Mouse (Mus musculus) heart, postnatal 25 days (tissue): ENCODE measurements at regions not wholly inside any gene's neighbourhood (a gene's known extent, or its start where the extent isn't known, plus 50 kb on each side); places are given as distances from the start of the nearest gene placed in this dataset.

Experiments used
- DNase-seq: peaks from one replicate; pipeline ENCODE4 v3.0.0; 2022; ENCODE audit warnings: low spot score
- intact Hi-C: fragments of 180-260 bp; cut with DNase I; formaldehyde crosslinking; loops from one replicate; pipeline ENCODE4 v1.15.1; 2025

DNA sequence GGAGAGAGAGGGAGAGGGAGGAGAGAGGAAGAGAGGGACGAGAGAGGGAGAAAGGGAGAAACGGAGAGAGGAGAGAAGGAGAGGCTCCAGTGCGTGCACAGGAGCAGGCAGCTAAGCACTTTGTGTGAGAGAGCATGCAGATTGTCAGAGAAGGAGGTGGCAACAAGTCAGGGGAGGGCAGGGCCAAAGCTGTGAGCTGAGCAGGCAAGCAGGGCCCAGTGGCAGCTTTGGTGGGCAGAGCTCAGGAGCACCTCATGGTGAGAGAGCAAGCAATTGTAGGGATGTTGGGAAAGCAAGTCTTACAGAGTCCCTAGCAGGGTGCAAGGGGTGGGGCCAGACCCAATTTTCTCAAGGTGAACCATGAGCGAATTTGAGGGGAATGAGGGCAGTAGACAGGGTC is 234.3 kb upstream of the Hey2 start:
- intact Hi-C loops, result no loop called here
- DNase-seq, result no peak

DNA sequence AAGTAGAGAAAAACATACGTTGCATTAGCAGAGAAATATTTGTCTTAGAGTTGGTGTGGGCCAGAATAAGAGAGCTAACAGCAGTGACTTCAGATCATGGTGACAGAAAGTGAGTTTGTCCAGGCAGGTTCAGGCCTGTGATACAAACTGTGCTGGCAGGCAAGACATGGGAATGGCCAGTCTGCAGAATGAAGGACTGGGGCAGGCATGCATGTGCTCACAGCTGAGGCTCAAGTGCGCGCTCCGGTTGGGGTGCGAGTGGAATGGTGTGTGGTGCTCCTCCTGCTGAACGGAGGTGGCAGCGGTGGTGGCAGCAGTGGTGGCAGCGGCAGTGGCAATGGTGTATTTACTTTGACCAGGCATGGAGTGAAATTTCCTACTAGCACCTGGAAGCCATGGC is 233.8 kb upstream of the Hey2 start:
- intact Hi-C loops, result no loop called here
- DNase-seq, result no peak

DNA sequence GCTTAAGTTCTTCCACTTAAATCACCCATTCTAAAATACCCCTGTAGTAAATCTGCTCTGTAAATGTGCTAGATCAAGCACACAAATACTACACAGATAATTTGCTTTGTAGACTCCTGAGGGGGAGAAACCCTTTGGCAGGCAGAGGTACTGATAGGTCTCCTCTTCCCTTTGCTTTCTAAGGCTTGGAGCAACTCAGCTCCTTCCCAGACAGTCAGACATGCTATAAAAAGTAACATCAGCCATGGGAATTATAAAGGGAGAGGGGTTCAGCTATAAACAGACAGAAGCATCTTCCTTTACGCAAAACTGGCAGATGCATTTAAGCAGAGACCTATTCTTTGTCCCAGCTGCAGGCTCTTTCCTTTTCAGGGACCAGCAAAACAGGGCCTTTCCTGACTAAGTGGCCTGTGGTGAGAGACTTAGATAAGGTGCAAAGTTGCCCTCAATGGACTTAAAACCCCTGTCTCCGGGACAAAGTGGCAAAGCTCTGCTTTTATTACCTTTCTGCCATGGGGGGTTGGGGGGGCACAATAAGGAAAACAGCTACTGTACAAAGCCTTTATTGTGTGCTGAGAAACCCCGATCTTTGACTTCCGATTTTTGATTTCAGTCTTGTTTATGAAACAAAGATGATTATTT is 231.5 kb upstream of the Hey2 start:
- intact Hi-C loops, result no loop called here
- DNase-seq, result no peak

DNA sequence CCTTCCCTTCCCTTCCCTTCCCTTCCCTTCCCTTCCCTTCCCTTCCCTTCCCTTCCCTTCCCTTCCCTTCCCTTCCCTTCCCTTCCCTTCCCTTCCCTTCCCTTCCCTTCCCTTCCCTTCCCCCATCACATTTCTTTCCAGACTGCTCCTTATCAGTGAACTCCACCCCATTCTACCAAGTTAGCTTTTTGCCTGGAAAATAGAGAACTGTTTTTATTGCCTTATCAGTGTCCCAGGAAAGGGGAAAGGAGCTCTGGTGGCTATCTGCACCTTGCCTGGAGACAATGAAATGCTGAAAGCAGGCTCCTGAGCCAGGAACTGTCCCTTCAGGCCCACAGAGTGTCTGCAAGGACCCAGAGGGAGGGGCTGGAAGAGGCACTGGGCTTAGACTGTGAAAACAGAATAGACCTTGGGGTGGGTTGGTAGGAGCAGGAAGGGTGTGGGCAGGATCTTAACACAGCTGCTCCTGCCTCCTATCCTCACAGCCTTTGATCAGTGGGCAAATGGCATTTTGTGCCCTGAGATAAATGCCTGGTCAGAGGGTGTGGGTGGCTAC is 226.1 kb upstream of the Hey2 start:
- intact Hi-C loops, result no loop called here
- no peak for DNase-seq

DNA sequence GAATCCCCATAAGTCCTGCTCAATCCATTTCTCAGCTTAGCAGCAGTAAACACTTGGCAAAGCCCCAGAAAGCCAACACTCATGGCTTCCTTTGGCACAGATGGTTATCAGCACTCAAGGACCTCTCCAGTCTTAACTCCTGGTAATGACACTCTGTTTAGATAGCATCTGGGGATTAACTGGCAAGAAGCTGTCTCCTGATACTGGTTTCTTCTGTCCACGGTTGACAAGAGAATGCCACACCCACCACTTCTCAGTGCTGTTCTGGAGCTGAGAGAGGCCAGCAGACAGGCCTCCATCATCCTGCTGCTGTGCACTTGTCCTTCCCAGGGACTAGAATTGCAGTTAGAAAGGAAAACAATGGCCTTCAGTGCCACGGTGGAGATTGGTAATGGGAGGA is 220.1 kb upstream of the Hey2 start:
- intact Hi-C loops, result no loop called here
- DNase-seq, result no peak

DNA sequence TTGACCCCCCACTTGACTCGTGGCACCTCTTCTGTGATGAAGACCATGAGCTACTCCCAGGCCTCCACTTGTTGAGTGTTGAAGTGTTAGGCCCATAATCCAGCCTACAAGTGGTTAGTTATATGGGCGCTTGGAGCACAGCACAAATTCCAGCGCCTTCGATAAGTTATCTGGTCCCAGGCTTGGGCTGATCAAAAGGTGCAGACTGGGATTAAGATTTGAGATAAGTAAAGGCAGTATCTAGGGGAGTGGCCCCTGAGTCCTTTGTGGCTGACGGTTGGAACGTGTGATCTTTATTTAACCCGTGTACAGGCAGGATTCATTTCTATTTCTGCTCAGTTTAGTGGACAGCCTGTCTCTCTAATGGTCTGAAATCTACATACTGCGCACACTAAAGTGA is 210.7 kb upstream of the Hey2 start:
- intact Hi-C loops, result no loop called here
- no peak for DNase-seq

DNA sequence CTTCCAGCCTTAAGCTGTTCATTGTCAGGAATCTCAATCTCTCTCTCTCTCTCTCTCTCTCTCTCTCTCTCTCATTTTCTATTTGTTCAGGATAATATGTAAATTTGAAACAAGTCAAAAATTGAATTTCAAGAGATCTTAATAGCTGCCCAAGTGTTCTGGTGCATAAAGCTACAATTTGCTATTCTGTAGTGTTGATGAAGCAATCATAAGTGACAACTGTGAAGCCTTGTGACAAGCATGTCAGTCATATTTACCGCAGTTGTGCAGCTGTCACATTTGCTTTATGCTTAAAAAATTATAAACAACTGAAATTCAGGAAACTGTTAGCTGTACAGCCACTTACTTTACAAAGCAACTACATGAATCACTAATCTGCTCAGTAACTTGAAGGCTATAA is 208.6 kb upstream of the Hey2 start:
- DNase-seq, result no peak
- intact Hi-C loops, result no loop called here

DNA sequence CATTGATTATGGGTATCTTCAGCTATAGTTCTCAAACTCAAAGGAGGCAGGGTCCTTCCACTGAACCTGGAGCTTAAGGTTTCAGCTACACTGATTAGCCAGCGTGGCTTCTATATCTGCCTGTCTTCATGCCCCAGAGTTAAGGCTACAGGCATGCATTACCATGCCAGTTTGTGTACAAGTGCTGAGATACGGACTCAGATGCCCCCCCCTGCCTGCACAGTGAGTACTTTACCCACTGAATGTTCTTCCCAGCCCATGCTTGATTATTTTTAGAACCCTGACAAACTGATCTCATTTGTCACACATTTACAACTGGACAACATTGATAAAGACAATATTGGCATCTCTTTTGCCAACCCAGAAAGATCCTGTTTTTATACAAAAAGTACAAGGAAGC is 206.8 kb upstream of the Hey2 start:
- intact Hi-C loops, result no loop called here

DNA sequence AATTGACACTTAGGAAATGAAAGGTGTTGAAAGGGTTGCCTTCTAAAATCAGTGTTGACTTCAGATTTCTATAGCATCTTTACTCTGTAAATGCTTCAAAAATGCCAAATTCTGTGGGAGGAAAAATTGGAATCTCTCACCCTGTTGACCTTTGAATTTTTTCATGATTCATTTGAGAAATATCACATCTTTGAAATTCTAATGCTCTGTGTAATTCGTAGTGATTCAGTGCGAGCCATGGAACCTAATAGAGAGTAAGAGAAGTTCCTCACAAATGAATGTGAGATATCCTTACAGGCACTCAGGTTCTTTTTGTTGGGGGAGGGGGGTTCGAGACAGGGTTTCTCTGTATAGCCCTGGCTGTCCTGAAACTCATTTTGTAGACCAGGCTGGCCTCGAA is 193.0 kb upstream of the Hey2 start:
- no peak for DNase-seq
- intact Hi-C loops, result no loop called here

More for the DNA sequence above, 206.8 kb upstream of the Hey2 start:
- no peak for DNase-seq

DNA sequence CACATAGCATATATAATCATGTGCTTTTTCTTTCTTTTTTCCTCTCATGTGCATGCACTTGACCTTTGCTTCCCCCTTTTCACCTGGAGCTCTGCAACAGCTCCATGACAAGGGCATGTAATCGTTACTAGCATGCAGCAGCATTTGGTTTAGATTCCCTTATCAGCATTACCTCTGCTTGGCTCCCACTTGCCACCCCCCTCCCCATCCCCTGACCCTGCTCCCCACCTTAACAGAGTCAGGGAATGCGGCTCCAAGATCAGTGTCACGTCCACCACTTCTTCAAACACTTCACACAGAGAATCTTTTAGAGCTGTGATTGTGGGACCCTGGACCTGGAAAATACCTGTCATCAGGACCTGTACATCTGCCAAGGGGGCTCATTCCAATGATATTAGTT is 192.2 kb upstream of the Hey2 start:
- intact Hi-C loops, result no loop called here
- no peak for DNase-seq

DNA sequence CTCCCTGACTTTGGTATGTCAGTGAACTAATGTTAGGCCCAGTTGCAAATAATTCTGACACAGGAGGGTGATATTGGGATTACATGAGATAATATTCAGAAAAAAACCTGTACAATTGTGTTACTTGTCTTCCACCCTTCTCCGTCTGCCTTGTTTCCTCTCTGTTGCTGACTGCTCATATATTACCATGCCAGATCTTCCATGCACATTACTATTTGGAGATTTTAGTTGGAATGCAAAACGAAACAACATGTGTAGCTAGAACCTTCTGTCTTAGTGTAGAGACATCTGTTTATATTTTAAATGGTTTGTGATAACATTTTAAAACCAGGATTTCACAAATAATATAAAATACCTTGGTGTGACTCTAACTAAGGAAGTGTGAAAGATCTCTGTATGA is 188.1 kb upstream of the Hey2 start:
- intact Hi-C loops, result no loop called here
- DNase-seq, result no peak

DNA sequence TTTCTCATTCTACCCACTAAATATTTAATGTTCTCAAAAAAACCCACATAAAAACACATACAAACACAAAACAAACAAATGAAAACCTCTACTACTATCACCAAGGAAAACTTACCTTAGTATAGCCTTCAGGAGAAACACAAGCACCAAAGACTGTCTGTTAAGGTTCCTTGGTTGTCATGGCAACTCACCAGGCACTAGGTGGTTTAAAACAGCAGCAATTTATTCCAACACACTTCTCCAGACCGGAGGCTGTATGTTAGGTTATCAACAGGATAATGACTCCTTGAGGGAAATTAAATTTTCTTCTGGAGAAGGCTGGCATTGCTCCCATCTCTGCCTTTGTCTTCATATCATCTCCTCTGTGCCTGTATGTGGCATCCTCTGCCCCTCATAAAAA is 183.8 kb upstream of the Hey2 start:
- intact Hi-C loops, result no loop called here

DNA sequence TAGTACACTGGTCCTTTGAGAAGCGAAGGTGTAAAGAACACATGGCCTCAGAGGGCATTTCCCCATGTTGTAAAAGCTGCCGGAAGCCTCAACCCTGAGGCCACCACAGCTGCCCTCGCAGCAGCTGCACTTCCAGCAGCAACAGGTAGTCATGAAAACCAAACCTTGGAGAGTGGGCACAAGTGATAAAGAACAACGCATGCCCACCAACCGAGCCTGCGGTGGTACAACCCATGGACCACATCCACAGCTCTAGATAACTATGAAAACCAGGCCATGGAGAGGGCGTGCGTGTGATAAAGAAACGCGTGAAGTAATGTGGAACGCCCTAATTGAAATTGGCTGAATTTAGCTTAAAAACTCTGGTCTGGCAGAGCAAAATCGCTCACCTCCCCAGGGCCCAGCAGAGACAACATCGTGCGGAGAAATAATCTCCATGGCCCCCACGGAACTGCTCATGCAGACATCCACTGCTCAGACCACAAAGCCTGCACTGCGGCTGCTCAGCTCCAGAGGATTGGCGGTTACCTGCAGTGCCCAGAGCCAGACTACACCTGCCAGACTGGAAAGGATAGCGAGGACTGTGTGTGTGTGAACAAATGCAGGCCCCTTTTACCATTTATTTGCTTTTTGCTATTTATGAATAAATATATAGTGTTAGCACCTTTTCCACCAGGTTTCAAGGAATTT is 170.2 kb upstream of the Hey2 start:
- intact Hi-C loops, result no loop called here
- DNase-seq, result no peak

More for the DNA sequence above, 183.8 kb upstream of the Hey2 start:
- no peak for DNase-seq

DNA sequence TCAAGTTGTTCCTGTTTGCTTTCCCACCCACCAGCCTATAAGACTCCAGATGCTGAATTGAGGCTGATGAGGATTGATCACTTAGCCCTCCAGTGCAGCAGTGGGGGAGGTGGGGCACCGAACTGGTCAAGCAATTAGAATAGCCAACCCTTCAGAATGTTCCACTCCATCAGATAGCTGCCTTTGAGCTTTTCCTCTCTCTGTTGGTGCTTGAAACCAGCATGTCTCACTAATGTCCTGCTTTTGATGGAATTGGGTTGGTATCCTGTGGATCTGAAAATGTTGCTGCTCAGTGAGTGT is 167.3 kb upstream of the Hey2 start:
- DNase-seq, result no peak
- intact Hi-C loops, result no loop called here

DNA sequence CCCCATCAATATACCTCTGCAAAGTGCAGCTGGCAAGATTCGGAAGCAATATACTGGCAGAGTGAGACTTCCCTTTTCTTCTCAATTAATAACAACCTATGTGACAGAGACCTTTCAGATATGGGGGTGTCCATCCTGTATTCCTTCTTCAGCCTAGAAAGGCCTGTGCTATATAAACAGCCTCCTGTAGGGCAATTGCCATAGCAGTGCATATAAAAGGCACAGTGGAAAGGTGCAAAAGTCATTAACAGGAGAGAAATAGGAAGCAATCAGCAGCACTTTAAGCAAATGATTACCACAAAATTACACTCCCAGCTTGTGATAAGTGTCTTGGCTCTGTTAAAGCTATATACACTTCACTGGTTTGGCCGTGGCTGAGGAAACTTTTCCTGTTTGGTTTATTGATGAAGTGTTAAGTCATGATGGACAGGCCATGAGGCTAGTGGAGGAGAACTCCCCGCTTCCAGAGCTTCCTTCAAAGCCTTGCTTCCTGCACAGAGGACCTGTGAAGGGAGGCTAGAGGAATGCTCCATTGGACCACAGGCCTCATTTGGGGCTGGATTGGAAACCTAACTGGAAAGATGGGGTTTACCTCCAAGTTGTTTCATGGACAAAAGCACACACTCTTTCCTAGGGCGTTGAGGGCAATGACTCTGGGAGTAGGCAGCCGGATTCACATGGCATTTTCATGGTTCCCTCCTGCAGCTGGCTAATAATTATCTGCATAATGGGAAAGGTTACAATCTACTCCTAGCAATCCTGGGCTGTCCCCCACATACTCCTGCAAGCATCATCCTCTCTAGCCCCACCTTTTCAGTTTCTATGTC is 166.7 kb upstream of the Hey2 start:
- DNase-seq, result no peak
- intact Hi-C loops, result no loop called here

DNA sequence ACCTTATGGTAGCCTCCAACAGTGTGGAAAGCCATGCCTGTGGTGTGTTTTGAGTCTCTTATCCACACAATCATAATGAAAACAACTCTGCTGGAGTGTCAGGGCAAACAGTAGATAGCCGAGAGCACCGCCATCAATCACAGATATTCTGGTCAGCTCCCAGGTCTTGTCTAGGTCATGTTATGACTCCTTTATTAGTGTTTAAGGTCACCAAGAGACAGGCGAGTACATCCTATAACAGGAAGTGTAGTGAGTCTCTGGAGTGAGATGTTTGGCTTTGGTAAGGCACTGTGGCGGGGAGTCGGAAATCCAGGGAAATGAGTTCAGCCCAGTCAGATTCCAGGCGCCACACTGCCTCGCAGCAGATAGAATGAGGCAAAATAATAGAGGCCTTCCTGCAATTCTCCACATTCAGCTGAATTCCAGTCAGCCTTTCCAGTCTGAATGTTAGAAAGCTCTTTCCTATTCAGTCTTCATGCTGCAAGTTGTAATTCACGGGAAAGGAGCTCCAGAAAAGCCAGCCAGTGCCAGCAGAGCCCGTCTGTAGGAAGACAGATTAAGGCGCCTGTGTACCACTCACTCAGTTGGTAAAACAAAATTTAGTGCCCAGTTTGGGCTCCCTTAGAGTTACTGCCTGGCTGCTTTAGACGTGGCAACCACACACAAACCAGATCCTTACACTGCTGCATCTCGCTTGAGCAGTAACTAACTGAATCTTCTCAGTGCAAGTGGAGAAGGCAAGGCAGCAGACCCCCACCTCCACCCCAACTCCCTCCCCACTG is 155.8 kb upstream of the Hey2 start:
- no peak for DNase-seq
- intact Hi-C loops, result no loop called here

DNA sequence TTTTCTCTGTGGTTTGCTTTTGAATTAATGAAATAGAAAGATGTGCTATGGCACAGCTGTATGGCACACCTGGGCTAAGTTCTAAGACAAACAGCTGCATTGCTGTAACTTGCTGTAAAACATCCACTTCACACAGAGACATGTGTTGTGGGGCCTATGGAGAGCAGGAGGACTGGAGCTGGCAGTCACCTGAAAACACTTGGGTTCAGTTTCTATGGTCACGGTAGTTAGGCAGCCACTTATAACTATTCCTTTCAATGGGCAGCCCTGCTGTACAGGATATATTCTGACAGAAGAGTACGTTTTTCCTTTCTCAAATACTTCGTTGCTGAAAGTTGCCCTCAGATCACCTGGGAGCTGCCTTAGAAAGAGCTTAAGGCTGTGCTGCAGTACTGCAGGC is 149.6 kb upstream of the Hey2 start:
- intact Hi-C loops, result no loop called here
- no peak for DNase-seq

DNA sequence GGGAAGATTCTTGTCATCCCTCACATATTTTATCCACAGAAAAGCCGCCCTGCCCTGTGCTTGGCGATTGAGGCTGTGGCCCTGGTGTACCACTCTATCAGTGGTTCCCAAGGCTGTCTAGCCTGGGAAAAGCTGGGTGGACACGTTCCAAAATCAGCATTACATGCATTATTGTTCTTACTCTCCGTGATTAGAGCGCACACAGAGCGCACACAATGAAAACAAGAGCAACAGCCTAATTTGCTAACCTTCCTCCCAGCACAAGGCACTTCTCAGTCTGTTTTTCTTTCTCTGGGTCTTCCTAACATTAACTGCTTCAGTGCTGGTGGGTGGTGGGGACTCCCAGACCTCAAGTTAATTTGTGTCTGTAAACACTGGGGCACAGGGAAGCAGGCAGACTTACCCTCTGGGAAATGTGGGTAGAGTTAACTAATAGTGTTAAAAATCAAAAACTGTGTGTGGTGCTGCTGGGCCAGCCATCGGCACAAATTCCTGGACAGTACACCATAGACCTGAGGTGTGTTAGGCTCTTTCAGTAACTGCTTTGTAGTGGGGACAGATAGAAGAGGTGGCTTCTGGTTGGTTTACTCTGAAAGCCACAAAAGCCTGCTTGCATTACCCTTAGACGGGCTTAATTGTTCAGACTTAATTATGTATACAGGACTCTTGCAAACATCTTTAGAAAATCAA is 137.8 kb upstream of the Hey2 start:
- intact Hi-C loops, result no loop called here
- DNase-seq, result peak; percentile 1

DNA sequence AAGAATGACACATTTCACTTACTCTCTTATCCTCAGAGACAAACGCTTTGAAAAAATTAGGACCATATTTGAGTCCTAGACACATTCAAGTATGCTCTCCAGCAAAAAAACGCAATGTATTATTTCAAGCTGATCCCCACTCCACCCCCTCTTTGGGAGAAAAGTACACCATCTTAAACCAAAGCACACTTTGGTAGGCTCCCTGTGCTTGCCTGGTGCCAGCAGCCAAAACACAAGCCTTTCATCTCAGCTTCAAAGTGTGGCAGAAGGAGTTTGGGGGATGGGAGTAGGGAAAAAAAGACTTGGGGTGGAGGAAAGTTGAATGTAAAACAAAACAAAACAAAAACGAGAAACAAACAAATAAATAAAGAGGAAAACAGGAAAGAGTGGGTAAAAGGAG is 137.2 kb upstream of the Hey2 start:
- no peak for DNase-seq
- intact Hi-C loops, result no loop called here

DNA sequence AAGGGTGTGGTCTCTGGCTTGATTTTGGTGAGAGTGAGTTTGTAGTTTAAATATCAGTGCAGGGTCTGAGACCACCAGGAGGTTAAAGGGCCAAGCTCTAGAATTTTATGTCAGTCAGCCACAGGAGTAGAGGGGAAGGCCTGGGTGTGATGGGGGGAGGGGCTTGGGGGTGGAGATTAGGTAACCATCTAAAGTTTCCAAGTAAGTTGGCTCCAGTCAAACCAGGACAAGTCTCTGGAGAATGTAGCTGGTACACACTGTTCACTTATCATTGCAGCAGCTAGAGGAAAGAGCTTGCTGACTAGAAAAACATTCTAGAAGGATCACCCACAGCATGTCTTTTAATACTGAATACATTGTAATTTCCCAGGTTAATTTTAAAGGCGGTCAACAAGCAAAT is 123.6 kb upstream of the Hey2 start:
- DNase-seq, result no peak
- intact Hi-C loops, result no loop called here
